Mouse (Mus musculus) MEL (cell line): ENCODE data around the gene Slc4a8.

Source experiments
- ETS1 ChIP-seq: IDR thresholded peaks from 2 replicates; pipeline ENCODE4 v1.6.1; 2012; ENCODE audit warnings: low read depth, mild to moderate bottlenecking, inconsistent platforms, low read length, improper control_type of control experiment, moderate library complexity
- KAT2A ChIP-seq: conservative IDR thresholded peaks from 2 replicates; pipeline ENCODE4 v1.6.1; 2012; ENCODE audit warnings: low read depth, low read length, improper control_type of control experiment, inconsistent platforms
- ZC3H11A ChIP-seq: IDR thresholded peaks from 2 replicates; pipeline ENCODE4 v1.6.1; 2012; ENCODE audit warnings: low read depth, mild to moderate bottlenecking, inconsistent platforms, low read length, improper control_type of control experiment

DNA sequence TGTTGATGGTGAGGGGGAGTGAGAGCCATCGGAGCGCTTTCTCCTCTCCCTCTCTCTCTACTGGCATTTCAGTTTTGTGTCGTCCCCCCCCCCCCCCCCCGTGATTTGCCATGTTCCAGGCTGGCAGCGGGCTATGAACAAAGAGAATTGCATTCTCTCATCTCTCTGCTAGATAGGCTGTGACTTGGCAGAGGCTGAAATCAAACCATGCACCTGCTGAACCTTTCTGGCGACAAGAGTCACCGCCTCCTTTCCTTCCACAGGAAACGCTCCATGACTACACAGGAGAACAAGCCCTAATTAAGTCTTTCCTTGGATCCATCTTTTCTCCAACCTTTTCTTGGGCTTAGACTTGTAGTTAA is 6.1 kb upstream of the Slc4a8 start:
- TF ChIP-seq ZC3H11A (no peak), KAT2A (no peak), ETS1 (no peak)
